Mouse (Mus musculus) left cerebral cortex, adult 18-20 months (tissue): ENCODE results near the gene Cdc6. TPM values are rescaled to one million over a fixed set of nuclear protein-coding genes. Genes with fewer than 3 reads are reported as not detected.

Source experiments
- DNase-seq, 2 experiments: peaks; one replicate each; pipeline ENCODE4 v3.0.0; 2021 to 2022; ENCODE audit warnings: low spot score in 2 of 2, mixed read lengths in 1 of 2
- long read RNA-seq, 2 experiments: library from polyadenylated mRNA; stranded (forward); transcript quantifications; one replicate each; pipeline ENCODE4 v2.0.0; 2021
- total RNA-seq, 2 experiments: library from RNA; stranded (reverse); gene quantifications; 2 replicates each; pipeline ENCODE4 v1.2.3; 2021

The Cdc6 gene
- total RNA-seq = under 1 TPM; 0.33 to 0.45 TPM
- long read RNA-seq, experiment 1 = 0 reads
- long read RNA-seq, experiment 2 = 0 reads

DNA sequence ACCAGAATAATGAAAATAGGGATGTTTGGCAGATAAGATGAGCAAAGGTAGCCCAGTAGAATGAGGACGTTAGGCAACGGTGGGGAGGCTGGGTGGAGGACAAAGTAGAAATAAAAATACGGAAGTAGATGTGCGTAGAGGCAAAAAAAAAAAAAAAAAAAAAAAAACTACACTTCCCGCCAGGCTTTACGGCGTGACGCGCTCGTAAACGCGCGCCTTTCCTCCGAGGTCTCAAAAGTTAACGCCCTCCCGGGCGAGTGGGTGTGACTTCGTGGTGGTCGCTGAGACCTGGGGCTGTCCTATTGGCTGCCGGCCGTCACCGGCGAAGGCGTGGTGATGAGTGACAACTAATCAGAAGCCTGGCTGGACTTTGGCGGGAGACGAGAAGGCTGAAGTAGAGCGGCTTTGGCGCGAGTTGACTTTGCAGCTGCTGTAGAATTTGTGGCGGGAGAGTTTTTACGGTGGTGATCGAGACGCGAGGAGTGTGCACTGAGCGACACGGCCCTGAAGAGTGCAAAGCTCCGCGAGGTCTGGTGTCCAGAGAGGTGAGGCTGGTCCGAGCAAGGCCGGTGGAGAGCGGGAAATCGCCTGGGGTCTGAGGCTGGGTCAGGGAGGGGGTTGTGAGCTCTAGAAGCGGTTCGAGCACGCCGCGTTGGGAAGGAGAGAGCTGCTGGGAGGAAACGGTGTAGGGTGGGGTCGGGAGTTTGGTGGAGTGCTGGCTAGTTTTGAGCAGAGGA is at the start of gene Cdc6:
Cdc6 (plus strand) TSS at position 365 of the 737 bp plus-strand sequence.
- peak; percentile 84 to 93 for DNase-seq

DNA sequence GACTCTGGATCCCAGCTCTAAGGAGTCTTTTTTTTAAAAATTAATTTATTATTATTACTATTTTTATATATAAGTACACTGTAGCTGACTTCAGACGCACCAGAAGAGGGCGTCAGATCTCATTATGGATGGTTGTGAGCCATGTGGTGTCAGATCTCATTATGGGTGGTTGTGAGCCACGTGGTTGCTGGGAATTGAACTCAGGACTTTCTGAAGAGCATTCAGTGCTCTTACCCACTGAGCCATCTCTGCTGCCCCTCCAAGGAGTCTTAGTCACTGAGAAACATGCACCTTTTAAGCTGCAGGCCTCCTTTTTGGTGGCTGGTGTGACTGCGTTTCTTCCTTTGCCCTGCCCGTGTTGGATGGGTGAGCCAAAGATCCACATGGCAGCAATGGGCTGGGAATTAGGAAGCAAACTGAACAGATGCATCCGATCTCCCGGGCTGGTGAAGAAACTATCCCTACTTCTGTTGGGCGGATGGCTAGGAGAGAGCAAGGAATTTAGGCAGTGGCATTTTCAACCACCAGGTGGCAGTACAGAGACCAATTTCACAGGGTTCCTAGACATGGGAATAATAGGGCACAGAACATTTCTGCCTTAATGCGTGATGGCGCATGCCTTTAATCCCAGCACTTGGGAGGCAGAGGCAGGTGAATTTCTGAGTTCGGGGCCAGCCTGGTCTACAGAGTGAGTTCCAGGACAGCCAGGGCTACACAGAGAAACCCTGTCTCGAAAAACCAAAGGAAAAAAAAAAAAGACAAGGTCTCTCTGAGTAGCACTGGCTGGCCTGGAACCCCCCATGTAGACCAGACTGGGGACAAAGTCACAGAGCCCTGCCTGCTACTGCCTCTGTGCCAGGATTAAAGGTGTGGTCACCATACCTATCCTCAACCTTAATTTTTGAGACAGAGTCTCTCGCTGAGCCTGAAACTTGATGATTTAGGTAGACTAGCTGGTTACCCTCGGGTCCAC is 48.6 kb upstream of the Cdc6 start:
- DNase-seq = peak; percentile 90 to 95

DNA sequence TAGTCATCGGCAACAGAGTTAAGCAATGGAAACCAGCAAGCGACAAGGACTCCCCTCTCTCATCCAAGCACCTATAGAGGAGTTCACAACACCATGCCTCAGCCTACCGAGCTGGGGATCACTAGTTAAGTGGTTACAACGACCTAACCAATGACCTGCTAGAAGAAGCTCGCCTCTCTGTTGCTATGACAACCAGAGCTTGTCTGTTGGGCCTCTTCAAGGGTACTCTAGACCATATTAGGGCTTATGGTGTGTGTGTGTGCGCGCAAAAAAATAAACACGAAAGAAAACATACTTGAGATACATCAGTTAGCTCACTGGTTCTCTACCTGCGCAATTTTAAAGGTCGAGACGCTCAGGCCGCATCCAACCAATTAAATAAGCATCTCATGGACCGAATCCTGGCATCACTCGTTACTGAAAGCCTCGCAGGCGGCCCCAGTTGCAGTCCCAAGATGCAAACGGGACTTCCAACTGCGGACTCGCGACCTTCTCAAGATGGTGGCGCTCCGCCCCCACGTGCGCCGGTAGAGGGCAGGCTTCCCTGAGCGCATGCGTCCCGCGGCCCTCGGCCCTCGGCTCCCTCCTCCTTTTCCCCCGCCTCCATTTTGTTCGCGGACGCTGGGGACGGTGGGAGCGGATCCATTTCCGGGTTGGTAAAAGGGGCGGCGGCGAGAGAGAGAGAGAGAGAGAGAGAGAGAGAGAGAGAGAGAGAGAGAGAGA is 44.4 kb upstream of the Cdc6 start, which contains the start of gene Wipf2:
Wipf2 (plus strand) TSS at position 611 of the 723 bp plus-strand sequence.
- peak; percentile 96 to 97 for DNase-seq

DNA sequence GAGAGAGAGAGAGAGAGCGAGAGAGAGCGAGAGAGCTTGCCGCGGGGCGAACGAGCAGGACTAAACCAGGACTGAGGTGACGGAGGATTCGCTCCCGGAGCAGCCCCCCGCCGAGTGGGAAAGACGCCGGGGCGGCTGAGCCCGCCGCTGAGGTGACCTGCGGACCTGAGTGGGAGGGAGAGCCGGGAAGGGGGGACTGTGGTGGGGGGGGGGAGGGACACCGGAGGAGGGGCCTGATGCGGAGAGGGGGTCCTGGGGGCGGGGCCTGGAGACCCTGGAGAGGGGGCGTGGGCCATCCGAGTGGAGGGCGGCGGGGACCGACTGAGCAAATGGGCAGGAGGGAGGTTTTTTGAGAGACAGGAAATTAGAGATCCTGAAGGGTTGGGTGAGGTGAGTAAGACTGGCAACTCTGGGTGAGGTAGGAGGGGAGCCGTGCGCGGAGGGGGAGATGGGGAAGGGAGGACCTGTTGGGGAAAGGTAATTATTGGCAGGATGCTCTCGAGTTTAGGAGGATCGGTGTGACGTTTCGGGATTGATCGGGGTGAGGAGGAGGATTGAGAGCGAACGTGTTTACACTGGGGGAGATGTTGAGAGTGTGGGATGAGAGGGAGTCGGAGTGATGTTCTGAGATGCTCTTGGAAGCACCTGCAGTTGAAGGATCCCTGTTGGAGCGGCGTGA is 43.7 kb upstream of the Cdc6 start:
- peak in 1 of 2 experiments; percentile 49 for DNase-seq

DNA sequence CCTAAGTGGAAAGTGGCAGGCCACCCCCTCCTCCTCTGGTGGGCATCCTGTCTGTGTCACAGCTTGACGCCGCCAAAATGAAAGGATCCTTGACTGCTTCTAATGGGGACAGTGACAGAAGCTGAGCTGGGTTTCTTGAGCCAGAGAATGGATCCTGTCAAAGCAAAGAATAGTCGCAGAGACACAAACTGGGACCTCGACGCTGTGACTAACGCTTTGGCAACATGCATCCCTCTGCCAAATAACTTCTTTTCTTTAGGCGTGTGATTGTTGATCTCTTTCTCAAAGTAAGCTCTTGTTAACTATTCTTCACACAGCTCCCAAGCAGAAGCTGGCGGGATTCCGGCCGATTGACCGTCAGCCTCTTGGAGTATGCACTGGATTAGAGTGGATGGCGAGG is 40.3 kb upstream of the Cdc6 start:
- no peak for DNase-seq

DNA sequence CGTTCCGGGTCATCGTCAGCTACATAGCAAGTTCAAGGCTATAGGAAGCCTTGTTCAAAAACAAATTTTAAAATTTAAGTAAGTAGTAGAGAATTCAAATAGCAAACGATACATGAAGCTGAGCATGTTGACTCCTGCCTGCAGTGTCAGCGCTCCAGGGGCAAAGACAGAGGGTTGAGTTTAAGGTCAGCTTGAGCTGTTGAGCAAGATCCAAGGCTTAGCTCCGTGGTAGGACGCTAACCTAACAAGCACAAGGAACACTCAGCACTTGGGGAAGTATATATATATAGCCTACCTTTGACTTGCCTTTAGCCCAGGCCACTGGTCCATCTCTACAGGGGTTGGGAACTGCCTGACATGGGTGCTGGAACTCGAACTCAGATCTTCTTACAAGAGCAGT is 37.7 kb upstream of the Cdc6 start:
- DNase-seq = no peak

- DNase-seq = no peak
Measured at GRCm38 (mm10) chr11:98870791-98871190, 36.8 kb upstream of the Cdc6 start.

- no peak for DNase-seq
Measured at GRCm38 (mm10) chr11:98871416-98871815, 36.2 kb upstream of the Cdc6 start.

- peak; percentile 67 to 77 for DNase-seq
Measured at GRCm38 (mm10) chr11:98872040-98872439, 35.6 kb upstream of the Cdc6 start.

DNA sequence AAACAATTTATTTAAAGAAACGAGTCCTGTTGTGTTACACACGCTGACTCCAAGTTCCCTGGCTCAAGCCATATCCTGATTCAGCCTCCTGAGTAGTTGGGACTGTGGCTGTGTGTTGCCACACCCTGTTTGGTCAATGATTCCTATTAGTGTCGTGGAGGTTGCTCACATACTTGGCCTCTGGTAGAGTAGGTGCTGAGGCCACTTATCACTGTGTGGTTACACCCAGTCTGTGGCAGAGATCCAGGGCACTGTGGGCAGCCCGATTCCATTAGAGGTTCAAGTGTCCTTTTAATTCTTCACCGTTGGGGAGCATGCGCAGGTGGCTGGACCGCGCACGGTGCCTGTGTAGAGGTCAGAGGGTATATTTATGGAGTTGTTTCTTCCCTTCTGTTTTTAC is 33.7 kb upstream of the Cdc6 start:
- DNase-seq = no peak

- no peak for DNase-seq
Measured at GRCm38 (mm10) chr11:98877001-98877400, 30.6 kb upstream of the Cdc6 start.

GRCm38 (mm10) chr11:98887703-98888102 is 19.9 kb upstream of the Cdc6 start:
- DNase-seq = no peak

GRCm38 (mm10) chr11:98889077-98889476 is 18.5 kb upstream of the Cdc6 start:
- no peak for DNase-seq

DNA sequence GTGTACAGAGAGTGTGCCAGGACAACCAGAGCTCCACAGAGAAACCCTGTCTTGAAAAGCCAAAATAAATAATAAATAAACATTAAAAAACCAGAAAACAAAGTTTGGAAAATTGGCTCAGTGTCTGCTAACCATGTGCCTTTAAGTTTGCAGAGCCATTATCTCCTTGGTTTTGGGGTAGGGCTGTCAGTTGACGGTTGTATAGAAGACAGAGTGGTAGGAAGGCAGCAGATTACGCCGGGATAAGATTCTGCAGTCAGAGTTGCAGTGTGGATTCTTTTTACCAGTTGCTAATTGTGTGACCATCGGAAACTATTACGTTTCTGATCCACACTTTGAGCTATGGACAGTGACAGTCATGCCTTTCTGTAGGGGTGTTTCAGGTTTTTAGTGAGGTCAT is 17.6 kb upstream of the Cdc6 start:
- DNase-seq = no peak

DNA sequence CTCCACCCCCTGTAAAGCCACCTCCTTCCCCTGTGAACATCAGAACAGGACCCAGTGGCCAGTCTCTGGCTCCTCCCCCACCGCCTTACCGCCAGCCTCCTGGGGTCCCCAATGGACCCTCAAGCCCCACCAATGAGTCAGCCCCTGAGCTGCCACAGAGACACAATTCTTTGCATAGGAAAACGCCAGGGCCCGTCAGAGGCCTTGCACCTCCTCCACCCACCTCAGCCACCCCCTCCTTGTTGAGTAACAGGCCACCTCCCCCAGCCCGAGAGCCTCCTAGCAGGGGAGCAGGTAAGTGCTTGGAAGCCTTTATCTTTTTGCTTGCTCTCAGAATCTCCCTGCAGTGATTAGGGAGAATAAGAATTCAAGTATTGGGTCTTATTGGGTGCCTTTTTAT is 15.2 kb upstream of the Cdc6 start:
- no peak for DNase-seq

GRCm38 (mm10) chr11:98900529-98901125 is 7.0 kb upstream of the Cdc6 start:
- DNase-seq = no peak

- DNase-seq = no peak
Measured at GRCm38 (mm10) chr11:98902621-98903245, 4.9 kb upstream of the Cdc6 start.

- no peak for DNase-seq
Measured at GRCm38 (mm10) chr11:98904577-98904976, 3.0 kb upstream of the Cdc6 start.

DNA sequence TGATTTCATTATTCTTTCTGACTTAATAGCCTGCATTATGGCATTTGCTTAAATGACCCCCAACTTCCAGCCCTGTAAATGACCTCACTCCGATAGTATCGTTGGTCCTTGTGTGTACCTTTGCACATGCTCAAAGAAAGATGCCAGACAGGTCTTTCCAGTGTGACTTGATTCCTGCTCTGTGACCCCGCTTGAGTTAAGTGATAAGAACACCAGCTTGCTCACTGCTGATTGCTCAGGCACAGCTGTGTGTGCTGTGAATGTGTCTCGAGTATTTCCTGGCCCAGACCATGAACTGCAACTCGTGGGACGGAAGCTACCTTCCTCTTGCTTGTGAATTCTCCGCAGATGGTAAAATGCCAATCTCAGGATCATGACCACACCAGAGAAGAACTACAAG is 2.6 kb upstream of the Cdc6 start:
- DNase-seq = no peak

DNA sequence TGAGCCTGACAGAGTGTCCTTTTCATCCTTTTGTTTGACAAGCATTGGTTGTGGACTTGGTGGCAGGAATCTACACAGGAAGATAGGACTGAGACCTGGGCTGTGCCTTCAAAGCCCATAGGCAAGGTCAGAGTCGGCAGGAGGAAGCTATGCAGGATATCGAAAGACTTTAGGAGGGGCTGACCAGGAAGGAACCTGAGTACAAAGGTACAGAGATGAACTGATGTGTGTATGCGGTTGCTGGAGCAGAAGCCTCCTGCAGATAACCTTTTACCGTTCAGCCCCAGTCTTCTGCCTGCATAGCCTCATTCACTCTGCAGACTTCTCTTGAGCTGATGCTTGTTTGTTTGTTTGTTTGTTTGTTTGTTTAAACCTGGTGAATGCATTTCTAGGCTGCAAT is 2.0 kb upstream of the Cdc6 start:
- no peak for DNase-seq
